Mouse (Mus musculus) liver, embryonic 14.5 days (tissue): ENCODE measurements around the gene Ppif.

Experiments
- CTCF ChIP-seq: IDR thresholded peaks from 2 replicates; pipeline ENCODE4 v1.5.1; 2016; ENCODE audit warnings: antibody characterized with exemption, low read depth, control low read depth
- EP300 ChIP-seq: IDR thresholded peaks from 2 replicates; pipeline ENCODE4 v1.6.1; 2016; ENCODE audit warnings: antibody characterized with exemption, low read depth

DNA sequence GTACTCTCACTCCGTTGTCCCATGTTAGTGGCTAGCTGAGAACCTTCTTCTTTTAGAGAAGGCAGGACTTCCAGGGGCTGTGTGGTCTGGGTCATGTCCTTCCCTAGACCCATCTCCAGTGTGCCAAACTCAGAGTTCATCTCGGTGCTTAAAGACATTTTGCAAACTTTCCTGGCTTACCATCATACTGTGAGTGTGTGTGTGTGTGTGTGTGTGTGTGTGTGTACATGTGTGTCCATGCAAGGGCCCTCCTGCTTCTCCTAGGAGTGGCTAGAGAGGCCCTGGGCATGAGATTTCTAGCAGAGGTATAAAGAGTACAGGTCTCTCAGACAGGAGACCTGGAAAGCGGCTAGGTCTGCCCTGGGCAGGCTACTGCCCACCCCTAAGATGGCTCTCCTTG is 42.2 kb downstream of the Ppif start:
- TF ChIP-seq CTCF, result no peak
- TF ChIP-seq EP300, result no peak
